Mouse (Mus musculus) spleen, adult 2 months (tissue): ENCODE data around the gene Kif1b.

Experiments used
- CTCF ChIP-seq: fragments of 200-500 bp; IDR thresholded peaks from 2 replicates; pipeline ENCODE4 v1.5.1; 2011; ENCODE audit warnings: mild to moderate bottlenecking, inconsistent platforms; ENCODE audit not compliant: insufficient read depth, insufficient read length, insufficient replicate concordance; ENCODE audit errors: extremely low read depth
- POLR2A ChIP-seq: fragments of 200-500 bp; IDR thresholded peaks from 2 replicates; pipeline ENCODE4 v1.6.1; 2011; ENCODE audit warnings: low read depth, low read length, inconsistent platforms

DNA sequence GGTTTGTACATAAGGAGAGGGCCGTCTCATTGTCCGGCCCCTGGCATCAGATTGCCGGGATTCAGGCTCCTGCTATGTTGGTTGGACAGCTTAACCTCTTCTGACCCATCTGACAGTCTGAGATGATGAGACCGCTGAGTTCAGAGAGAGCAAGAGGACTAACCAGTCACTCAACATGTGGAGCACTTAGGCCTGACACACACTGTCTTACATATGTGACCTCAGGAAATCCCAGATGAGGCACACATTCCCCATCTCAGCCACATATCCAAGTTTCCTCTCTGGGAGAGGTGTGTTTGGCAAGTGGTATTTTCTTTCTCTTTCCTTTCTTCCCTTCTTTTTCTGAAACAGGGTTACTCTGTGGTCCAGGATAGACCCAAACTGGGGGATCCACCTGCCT is 162.3 kb downstream of the Kif1b start:
- TF ChIP-seq POLR2A (no peak), CTCF (no peak)
